Mouse (Mus musculus) limb, embryonic 13.5 days (tissue): ENCODE results near the gene Plekhg2. TPM values are rescaled to one million over a fixed set of nuclear protein-coding genes. Genes with fewer than 3 reads are reported as not detected.
"Not testable (repeated sequence)": the region's sequence is repeated elsewhere in the genome, so short reads cannot be mapped to it uniquely, and the experiment has no call there.

Experiments used
- ATAC-seq: fragments of 200-750 bp; cut with Nextera tagmentation; 2 replicates; pipeline ENCODE4 v1.8.0; 2017; ENCODE audit warnings: low read depth, moderate number of reproducible peaks, moderate TSS enrichment; ENCODE audit not compliant: low FRiP score
- H3K27ac ChIP-seq: fragments of 300-500 bp; sonication (generic); 2 replicates; pipeline ENCODE4 v1.5.1; 2015; ENCODE audit warnings: inconsistent platforms, mild to moderate bottlenecking, moderate library complexity
- H3K27me3 ChIP-seq: fragments of 300-500 bp; sonication (generic); 2 replicates; pipeline ENCODE4 v1.6.1; 2015; ENCODE audit warnings: mild to moderate bottlenecking, inconsistent platforms
- H3K36me3 ChIP-seq: fragments of 300-500 bp; sonication (generic); 2 replicates; pipeline ENCODE4 v1.6.1; 2015; ENCODE audit warnings: inconsistent platforms, mild to moderate bottlenecking, moderate library complexity
- H3K4me1 ChIP-seq: fragments of 300-500 bp; sonication (generic); 2 replicates; pipeline ENCODE4 v1.6.1; 2015; ENCODE audit warnings: inconsistent platforms
- H3K4me2 ChIP-seq: fragments of 300-500 bp; sonication (generic); replicated peaks from 2 replicates; pipeline ENCODE4 v1.6.1; 2015; ENCODE audit warnings: inconsistent platforms, mild to moderate bottlenecking, moderate library complexity
- H3K4me3 ChIP-seq: fragments of 300-500 bp; sonication (generic); 2 replicates; pipeline ENCODE4 v1.5.1; 2015; ENCODE audit warnings: moderate library complexity, mild to moderate bottlenecking, inconsistent platforms
- H3K9ac ChIP-seq: fragments of 300-500 bp; sonication (generic); 2 replicates; pipeline ENCODE4 v1.6.1; 2015; ENCODE audit warnings: mild to moderate bottlenecking, inconsistent platforms
- H3K9me3 ChIP-seq: fragments of 300-500 bp; sonication (generic); 2 replicates; pipeline ENCODE4 v1.6.1; 2016; ENCODE audit warnings: inconsistent platforms
- WGBS: fragments of 180-500 bp; shearing (Covaris S2); methylation state at CpG from one replicate; pipeline ENCODE4 v1.1.7; 2015; 5-methylcytosine and 5-hydroxymethylcytosine counted together
- polyA plus RNA-seq: library from polyadenylated mRNA; unstranded; fragments of >200 nt; fragmentation: Nextera tagmentation; extraction: Ambion mirVana; gene quantifications from 2 replicates; pipeline ENCODE4 v1.2.1, GENCODE M21; 2015

Gene Plekhg2
- polyA plus RNA-seq, 1 experiment from 2014 or later = 98.3 TPM

- Histone ChIP-seq H3K9ac (peak overlapping the region; percentile 92), H3K9me3 (no peaks in the 10 kb centered on the region), H3K27me3 (no peaks in the 10 kb centered on the region), H3K4me3 (peak overlapping the region; percentile 93), H3K4me1 (peaks cover 17% of the 10 kb centered on the region), H3K27ac (peak overlapping the region; percentile 76), H3K4me2 (peak overlapping the region; percentile 96), H3K36me3 (peaks cover 61% of the 10 kb centered on the region)
- WGBS = 4% methylated on average over 22 of the region's 22 CpGs
- no peak for ATAC-seq
These were observed 21.0 kb upstream of the Plekhg2 start for GRCm38 (mm10) chr7:28393272-28393951.

- peaks cover 17% of the 10 kb centered on the region for H3K4me1 ChIP-seq
- H3K4me2 ChIP-seq = peak within 1 kb of the TSS; percentile 96
- peak within 1 kb of the TSS; percentile 92 for H3K9ac ChIP-seq
- no peaks in the 10 kb centered on the region for H3K27me3 ChIP-seq
- no peaks in the 10 kb centered on the region for H3K9me3 ChIP-seq
- H3K27ac ChIP-seq = peak within 1 kb of the TSS; percentile 76
- peak within 1 kb of the TSS; percentile 93 for H3K4me3 ChIP-seq
- under 1% methylated on average over 58 of the region's 58 CpGs for WGBS
- peaks cover 61% of the 10 kb centered on the region for H3K36me3 ChIP-seq
- ATAC-seq = peak; percentile 99
These were observed 20.3 kb upstream of the Plekhg2 start, which contains the start of the genes Med29 and Paf1 for GRCm38 (mm10) chr7:28392429-28393271. Gene Med29, minus strand, starts transcription at chr7:28392708. Gene Paf1, plus strand, starts transcription at chr7:28392951.

GRCm38 (mm10) chr7:28390331-28390730 lies 17.9 kb upstream of the Plekhg2 start:
- H3K27me3 ChIP-seq = no peaks in the 10 kb centered on the region
- H3K36me3 ChIP-seq = peaks cover 61% of the 10 kb centered on the region
- H3K27ac ChIP-seq = no peak overlapping the region
- no peaks in the 10 kb centered on the region for H3K9me3 ChIP-seq
- 96% methylated on average over 3 of the region's 3 CpGs for WGBS
- H3K4me2 ChIP-seq = no peak overlapping the region
- no peak for ATAC-seq
- no peak overlapping the region for H3K9ac ChIP-seq
- H3K4me3 ChIP-seq = no peak overlapping the region
- H3K4me1 ChIP-seq = peaks cover 23% of the 10 kb centered on the region

- Histone ChIP-seq H3K4me1 (peaks cover 29% of the 10 kb centered on the region), H3K36me3 (peaks cover 52% of the 10 kb centered on the region)
- 89% methylated on average over 7 of the region's 7 CpGs for WGBS
- not testable (repeated sequence) for H3K27ac ChIP-seq, H3K4me2 ChIP-seq, H3K9ac ChIP-seq, H3K4me3 ChIP-seq, H3K9me3 ChIP-seq, ATAC-seq, H3K27me3 ChIP-seq
These were observed 15.0 kb upstream of the Plekhg2 start for GRCm38 (mm10) chr7:28387384-28387783.

GRCm38 (mm10) chr7:28386877-28387276 lies 14.5 kb upstream of the Plekhg2 start:
- ATAC-seq, H3K9ac ChIP-seq, H3K9me3 ChIP-seq, H3K27ac ChIP-seq, H3K4me3 ChIP-seq, H3K27me3 ChIP-seq, H3K4me2 ChIP-seq: not testable (repeated sequence)
- H3K4me1 ChIP-seq = peaks cover 33% of the 10 kb centered on the region
- H3K36me3 ChIP-seq = peaks cover 52% of the 10 kb centered on the region
- WGBS = 82% methylated on average over 6 of the region's 6 CpGs

DNA sequence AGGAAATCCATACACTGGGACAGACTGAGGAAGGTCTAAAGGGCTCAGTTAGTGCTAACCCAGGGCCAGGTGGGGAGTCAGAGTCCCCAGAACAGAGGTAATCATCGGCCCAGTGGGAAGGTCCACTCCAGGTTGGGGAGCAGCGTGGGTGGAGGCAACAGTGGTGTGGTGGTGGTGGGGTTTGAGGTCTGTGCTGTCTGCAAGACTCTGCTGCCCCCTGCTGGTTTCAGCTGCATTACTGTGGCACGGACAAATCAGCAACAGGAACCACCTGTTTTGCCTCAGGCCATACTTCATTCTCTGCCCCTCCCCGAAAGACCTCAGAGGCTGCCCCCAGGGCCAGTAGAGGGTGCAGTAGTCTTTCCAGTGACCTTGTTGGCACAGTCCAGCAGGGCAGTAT lies 14.1 kb upstream of the Plekhg2 start:
- Histone ChIP-seq H3K36me3 (peaks cover 52% of the 10 kb centered on the region), H3K9me3 (no peaks in the 10 kb centered on the region), H3K27me3 (no peaks in the 10 kb centered on the region), H3K4me2 (no peak overlapping the region), H3K4me1 (peaks cover 33% of the 10 kb centered on the region), H3K4me3 (no peak overlapping the region), H3K9ac (no peak overlapping the region; the same call in 1 of the 2 replicates), H3K27ac (no peak overlapping the region; the same call in 1 of the 2 replicates)
- ATAC-seq = peak; percentile 66
- WGBS = 4% methylated on average over 4 of the region's 4 CpGs

DNA sequence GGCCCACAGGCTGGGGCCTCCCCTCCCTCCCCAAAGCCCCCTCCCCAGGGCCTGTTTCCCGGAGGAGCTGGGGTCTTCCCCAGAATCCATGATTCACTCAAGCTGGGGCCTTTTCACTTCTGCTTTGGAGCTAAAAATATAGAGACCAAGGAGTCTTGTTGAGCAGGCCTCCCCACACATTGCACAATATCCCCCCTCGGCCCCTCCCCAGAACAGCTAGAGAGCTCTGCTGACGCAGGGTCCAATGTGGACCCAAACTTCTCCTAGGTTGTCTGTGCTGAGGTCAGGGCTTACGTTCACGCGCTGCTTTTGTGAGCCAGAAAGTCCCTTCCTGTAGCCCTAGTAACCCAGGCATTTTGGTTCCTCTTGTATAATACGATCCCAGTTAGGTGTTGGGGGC lies 13.6 kb upstream of the Plekhg2 start:
- no peak overlapping the region for H3K4me2 ChIP-seq
- no peaks in the 10 kb centered on the region for H3K9me3 ChIP-seq
- ATAC-seq = no peak
- H3K36me3 ChIP-seq = peaks cover 52% of the 10 kb centered on the region
- H3K27ac ChIP-seq = no peak overlapping the region; the same call in 1 of the 2 replicates
- H3K9ac ChIP-seq = no peak overlapping the region; the same call in 1 of the 2 replicates
- WGBS = 81% methylated on average over 7 of the region's 7 CpGs
- peaks cover 33% of the 10 kb centered on the region for H3K4me1 ChIP-seq
- H3K4me3 ChIP-seq = no peak overlapping the region
- H3K27me3 ChIP-seq = no peaks in the 10 kb centered on the region

DNA sequence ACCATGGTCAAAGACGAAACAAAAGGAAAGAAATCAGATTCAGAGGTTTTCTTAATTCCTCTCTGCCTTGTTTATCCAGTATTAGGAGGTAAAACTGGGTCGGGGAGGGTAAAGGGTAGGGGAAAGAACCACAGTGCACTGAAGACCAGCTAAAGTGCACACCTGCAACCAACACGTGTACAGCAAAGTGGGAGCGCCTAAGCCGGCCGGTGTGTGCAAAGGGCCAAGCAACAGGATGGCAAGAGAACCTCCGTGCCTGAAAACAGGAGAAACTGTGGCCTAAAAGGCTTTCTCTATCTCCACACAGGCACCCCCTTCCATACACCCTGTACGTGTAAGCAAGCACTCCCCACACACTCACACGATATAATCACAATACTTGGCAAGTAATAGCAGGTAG lies 12.8 kb upstream of the Plekhg2 start:
- Histone ChIP-seq H3K27ac (no peak overlapping the region), H3K4me2 (no peak overlapping the region), H3K9me3 (no peaks in the 10 kb centered on the region), H3K4me1 (peaks cover 41% of the 10 kb centered on the region), H3K9ac (no peak overlapping the region), H3K36me3 (peaks cover 45% of the 10 kb centered on the region), H3K27me3 (no peaks in the 10 kb centered on the region), H3K4me3 (no peak overlapping the region)
- no peak for ATAC-seq
- 94% methylated on average over 9 of the region's 9 CpGs for WGBS

DNA sequence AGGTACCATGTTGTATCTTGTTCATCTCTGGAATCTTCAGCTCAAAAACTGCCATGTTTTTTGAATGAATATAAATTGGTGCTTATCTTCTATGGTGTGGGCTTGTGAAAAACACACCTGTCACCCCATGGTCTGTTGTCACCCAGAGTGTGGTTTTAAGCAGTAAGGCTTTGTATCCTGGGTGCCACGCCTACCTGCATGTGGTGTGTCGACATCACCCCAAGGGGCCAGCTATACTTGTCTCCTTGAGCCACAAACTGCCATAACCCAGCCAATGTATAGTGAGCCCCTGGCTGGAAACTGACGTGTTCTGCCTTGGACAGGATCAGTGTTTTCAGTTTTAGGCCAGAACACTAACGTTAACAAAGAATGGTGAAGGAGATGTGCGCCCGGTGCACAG lies 11.8 kb upstream of the Plekhg2 start:
- Histone ChIP-seq H3K4me2 (no peak overlapping the region), H3K27ac (no peak overlapping the region), H3K4me3 (no peak overlapping the region), H3K36me3 (peaks cover 35% of the 10 kb centered on the region), H3K9me3 (no peaks in the 10 kb centered on the region), H3K27me3 (no peaks in the 10 kb centered on the region), H3K4me1 (peaks cover 51% of the 10 kb centered on the region), H3K9ac (0 out of 2 replicates have a peak overlapping the region, but pooled peaks have one; percentile 35)
- no peak for ATAC-seq
- WGBS = 87% methylated on average over 6 of the region's 6 CpGs

GRCm38 (mm10) chr7:28383606-28384005 lies 11.2 kb upstream of the Plekhg2 start:
- peaks cover 51% of the 10 kb centered on the region for H3K4me1 ChIP-seq
- no peak overlapping the region for H3K4me3 ChIP-seq
- H3K27me3 ChIP-seq = no peaks in the 10 kb centered on the region
- H3K9ac ChIP-seq = no peak overlapping the region
- no peak overlapping the region for H3K4me2 ChIP-seq
- no peaks in the 10 kb centered on the region for H3K9me3 ChIP-seq
- peaks cover 29% of the 10 kb centered on the region for H3K36me3 ChIP-seq
- ATAC-seq = no peak
- 79% methylated on average over 4 of the region's 4 CpGs for WGBS
- no peak overlapping the region; the same call in 1 of the 2 replicates for H3K27ac ChIP-seq

- H3K9me3 ChIP-seq = no peaks in the 10 kb centered on the region
- ATAC-seq = no peak
- peak overlapping the region; percentile 97 for H3K27ac ChIP-seq
- H3K36me3 ChIP-seq = peaks cover 25% of the 10 kb centered on the region
- peaks cover 57% of the 10 kb centered on the region for H3K4me1 ChIP-seq
- H3K4me2 ChIP-seq = peak overlapping the region; percentile 75
- no peaks in the 10 kb centered on the region for H3K27me3 ChIP-seq
- H3K4me3 ChIP-seq = no peak overlapping the region
- WGBS = 69% methylated on average over 11 of the region's 11 CpGs
- H3K9ac ChIP-seq = peak overlapping the region; percentile 13; the same call in 1 of the 2 replicates
These were observed 10.6 kb upstream of the Plekhg2 start for GRCm38 (mm10) chr7:28382981-28383396.

- peak overlapping the region; percentile 97 for H3K27ac ChIP-seq
- H3K9ac ChIP-seq = peak overlapping the region; percentile 45; the same call in 1 of the 2 replicates
- peak overlapping the region; percentile 75 for H3K4me2 ChIP-seq
- H3K9me3 ChIP-seq = no peaks in the 10 kb centered on the region
- WGBS = 49% methylated on average over 10 of the region's 12 CpGs
- no peak for ATAC-seq
- H3K4me3 ChIP-seq = peak overlapping the region; percentile 40
- no peaks in the 10 kb centered on the region for H3K27me3 ChIP-seq
- peaks cover 25% of the 10 kb centered on the region for H3K36me3 ChIP-seq
- H3K4me1 ChIP-seq = peaks cover 62% of the 10 kb centered on the region
These were observed 10.1 kb upstream of the Plekhg2 start for GRCm38 (mm10) chr7:28382347-28382951.
